Mouse (Mus musculus) ES-E14 (cell line): Measurements from ENCODE around the gene Ubxn2a.

ENCODE experiments used
- CHD2 ChIP-seq: IDR thresholded peaks from 2 replicates; pipeline ENCODE4 v1.6.1; 2014; ENCODE audit warnings: mild to moderate bottlenecking, low read depth, low read length, inconsistent platforms
- HCFC1 ChIP-seq: IDR thresholded peaks from 2 replicates; pipeline ENCODE4 v1.6.1; 2012; ENCODE audit warnings: low read length, inconsistent platforms, borderline replicate concordance; ENCODE audit not compliant: insufficient read depth
- MAFK ChIP-seq: IDR thresholded peaks from 2 replicates; pipeline ENCODE4 v1.6.1; 2014; ENCODE audit warnings: mild to moderate bottlenecking, low read depth, low read length, inconsistent platforms; ENCODE audit not compliant: insufficient read depth
- ZNF384 ChIP-seq: IDR thresholded peaks from 2 replicates; pipeline ENCODE4 v1.6.1; 2012; ENCODE audit warnings: low read depth, low read length, inconsistent platforms

GRCm38 (mm10) chr12:4842456-4842855 is 65.0 kb downstream of the Ubxn2a start:
- TF ChIP-seq HCFC1 (no peak), CHD2 (no peak), MAFK (no peak), ZNF384 (no peak)
